Mouse (Mus musculus): ENCODE data around the gene Rasgrp2. TPM values are rescaled to one million over a fixed set of nuclear protein-coding genes. Genes with fewer than 3 reads are reported as not detected.
A peak's percentile ranks its signal among the peaks of the same experiment; 100 is the strongest.

The Rasgrp2 gene
- polyA plus RNA-seq (2015; fragmentation: Nextera tagmentation; extraction: Ambion mirVana) = 15.2 and 17.7 TPM in 2 replicates

- 0 out of 2 replicates have a peak, but pooled peaks have one; percentile 38 for ATAC-seq (ENCODE audit: low FRiP score, low read depth)
- WGBS = under 1% methylated on average over 82 of the region's 87 CpGs
- peaks cover 77% of the 10 kb centered on the region for H3K27me3 ChIP-seq
These were observed at the start of gene Rasgrp2 for GRCm38 (mm10) chr19:6399285-6400095. Gene Rasgrp2, plus strand, starts transcription at chr19:6399340.

GRCm38 (mm10) chr19:6351431-6352106, 47.6 kb upstream of the Rasgrp2 start:
- Histone ChIP-seq H3K4me3 (no peak overlapping the region), H3K4me1 (peaks cover 22% of the 10 kb centered on the region), H3K36me3 (peaks cover 44% of the 10 kb centered on the region), H3K9ac (peak overlapping the region; percentile 45), H3K9me3 (no peaks in the 10 kb centered on the region), H3K27me3 (no peaks in the 10 kb centered on the region), H3K4me2 (replicated peaks) (no peak overlapping the region), H3K27ac (no peak overlapping the region)
- WGBS = 61% methylated on average over 14 of the region's 14 CpGs
- ATAC-seq (ENCODE audit: low FRiP score, low read depth) = no peak

More at GRCm38 (mm10) chr19:6399285-6400095, at the start of gene Rasgrp2:
- H3K4me3 ChIP-seq = peak within 1 kb of the TSS; percentile 64
- peaks cover 38% of the 10 kb centered on the region for H3K4me1 ChIP-seq
- peak within 1 kb of the TSS; percentile 70 for H3K9ac ChIP-seq
- H3K9me3 ChIP-seq = no peaks in the 10 kb centered on the region
- no peaks in the 10 kb centered on the region for H3K36me3 ChIP-seq
- no peak within 1 kb of the TSS for H3K27ac ChIP-seq
- H3K4me2 ChIP-seq (replicated peaks) = peak within 1 kb of the TSS; percentile 94

GRCm38 (mm10) chr19:6352107-6352505, 47.0 kb upstream of the Rasgrp2 start:
- WGBS = 74% methylated on average over 2 of the region's 2 CpGs

DNA sequence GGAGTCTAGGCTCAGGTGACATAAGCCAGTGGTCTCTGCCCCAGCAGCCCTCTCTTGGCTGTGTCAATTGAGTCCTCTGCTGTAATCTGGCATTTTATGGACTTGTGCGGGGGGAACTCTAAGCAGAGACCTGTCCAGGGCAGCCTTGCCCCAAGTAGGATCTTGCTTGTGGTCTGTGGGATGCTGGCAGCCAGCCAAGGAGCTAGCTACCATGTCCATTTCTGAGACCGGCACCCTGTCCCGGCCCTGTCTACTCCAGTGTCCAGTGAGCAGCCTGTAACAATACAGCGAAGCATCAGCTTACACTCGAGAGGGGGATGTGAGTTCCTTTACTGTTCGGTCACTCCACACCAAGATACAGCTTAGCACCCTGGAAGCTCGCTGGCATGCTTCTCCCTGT, 45.1 kb upstream of the Rasgrp2 start:
- ATAC-seq (ENCODE audit: low FRiP score, low read depth) = no peak
- Histone ChIP-seq H3K4me2 (replicated peaks) (no peak overlapping the region), H3K4me3 (no peak overlapping the region), H3K9ac (no peak overlapping the region), H3K27ac (no peak overlapping the region), H3K36me3 (peaks cover 38% of the 10 kb centered on the region), H3K27me3 (no peaks in the 10 kb centered on the region), H3K4me1 (peaks cover 16% of the 10 kb centered on the region), H3K9me3 (no peaks in the 10 kb centered on the region)
- WGBS = 86% methylated on average over 7 of the region's 7 CpGs

More at GRCm38 (mm10) chr19:6352107-6352505, 47.0 kb upstream of the Rasgrp2 start:
- no peak overlapping the region for H3K27ac ChIP-seq
- H3K27me3 ChIP-seq = no peaks in the 10 kb centered on the region
- H3K4me3 ChIP-seq = no peak overlapping the region
- H3K36me3 ChIP-seq = peaks cover 39% of the 10 kb centered on the region
- peaks cover 22% of the 10 kb centered on the region for H3K4me1 ChIP-seq
- H3K9me3 ChIP-seq = no peaks in the 10 kb centered on the region
- no peak for ATAC-seq (ENCODE audit: low FRiP score, low read depth)
- H3K9ac ChIP-seq = 0 out of 2 replicates have a peak overlapping the region, but pooled peaks have one; percentile 25
- H3K4me2 ChIP-seq (replicated peaks) = no peak overlapping the region

DNA sequence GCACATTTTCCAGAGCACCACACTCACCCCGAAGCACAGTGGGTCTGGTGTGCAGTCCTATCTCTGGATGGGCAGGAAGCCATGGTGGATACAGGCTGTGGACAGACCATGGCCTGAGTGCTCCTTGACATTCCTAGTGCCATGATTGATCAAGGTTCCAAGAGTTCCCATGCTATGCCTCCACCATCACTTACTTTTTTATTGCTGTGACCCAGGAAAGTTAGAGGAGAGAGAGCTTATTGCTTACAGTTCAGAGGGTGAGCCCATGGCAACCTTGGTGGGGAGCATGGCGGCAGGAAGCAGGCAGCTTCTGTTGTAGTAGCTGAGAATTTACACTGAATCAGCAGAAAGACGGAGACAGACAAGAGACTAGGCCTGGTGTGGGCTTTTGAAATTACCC, 37.8 kb upstream of the Rasgrp2 start:
- ATAC-seq (ENCODE audit: low FRiP score, low read depth) = no peak
- Histone ChIP-seq H3K27ac (no peak overlapping the region), H3K4me1 (peaks cover 22% of the 10 kb centered on the region), H3K4me2 (replicated peaks) (no peak overlapping the region), H3K9ac (no peak overlapping the region), H3K27me3 (no peaks in the 10 kb centered on the region), H3K36me3 (peaks cover 23% of the 10 kb centered on the region), H3K4me3 (no peak overlapping the region), H3K9me3 (no peaks in the 10 kb centered on the region)
- 93% methylated on average over 3 of the region's 3 CpGs for WGBS

DNA sequence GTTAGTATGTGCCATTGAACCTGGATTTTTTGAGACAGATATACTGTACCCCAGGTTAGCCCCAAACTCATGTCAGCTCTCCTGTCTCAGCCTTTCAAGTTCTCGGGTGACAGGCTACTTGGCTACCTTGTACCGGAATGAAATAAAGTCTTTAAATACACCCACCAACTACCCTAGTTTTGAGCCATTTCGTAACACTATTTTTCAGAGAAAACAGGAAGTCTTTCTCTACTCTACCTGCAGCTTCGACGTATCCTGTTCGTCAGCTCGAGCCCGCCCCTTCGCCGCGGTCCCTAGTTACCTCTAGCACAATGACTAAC, 36.1 kb upstream of the Rasgrp2 start:
- peak overlapping the region; percentile 56; the same call in 1 of the 2 replicates for H3K9ac ChIP-seq
- under 1% methylated on average over 11 of the region's 11 CpGs for WGBS
- no peak for ATAC-seq (ENCODE audit: low FRiP score, low read depth)
- peak overlapping the region; percentile 99 for H3K4me3 ChIP-seq
- peak overlapping the region; percentile 52; the same call in 1 of the 2 replicates for H3K27ac ChIP-seq
- peaks cover 41% of the 10 kb centered on the region for H3K36me3 ChIP-seq
- H3K27me3 ChIP-seq = no peaks in the 10 kb centered on the region
- no peaks in the 10 kb centered on the region for H3K9me3 ChIP-seq
- peaks cover 38% of the 10 kb centered on the region for H3K4me1 ChIP-seq
- peak overlapping the region; percentile 67 for H3K4me2 ChIP-seq (replicated peaks)

- peak within 1 kb of the TSS; percentile 98 for H3K27ac ChIP-seq
- H3K4me3 ChIP-seq = peak within 1 kb of the TSS; percentile 99
- peak within 1 kb of the TSS; percentile 97 for H3K4me2 ChIP-seq (replicated peaks)
- WGBS = 1% methylated on average over 70 of the region's 85 CpGs
- H3K4me1 ChIP-seq = peaks cover 39% of the 10 kb centered on the region
- H3K9ac ChIP-seq = peak within 1 kb of the TSS; percentile 99
- H3K27me3 ChIP-seq = no peaks in the 10 kb centered on the region
- H3K36me3 ChIP-seq = peaks cover 45% of the 10 kb centered on the region
- ATAC-seq (ENCODE audit: low FRiP score, low read depth) = peak; percentile 98
- H3K9me3 ChIP-seq = no peaks in the 10 kb centered on the region
These were observed 35.5 kb upstream of the Rasgrp2 start, which contains the start of gene Sf1 for GRCm38 (mm10) chr19:6363411-6364240. Gene Sf1, plus strand, starts transcription at chr19:6363690.

DNA sequence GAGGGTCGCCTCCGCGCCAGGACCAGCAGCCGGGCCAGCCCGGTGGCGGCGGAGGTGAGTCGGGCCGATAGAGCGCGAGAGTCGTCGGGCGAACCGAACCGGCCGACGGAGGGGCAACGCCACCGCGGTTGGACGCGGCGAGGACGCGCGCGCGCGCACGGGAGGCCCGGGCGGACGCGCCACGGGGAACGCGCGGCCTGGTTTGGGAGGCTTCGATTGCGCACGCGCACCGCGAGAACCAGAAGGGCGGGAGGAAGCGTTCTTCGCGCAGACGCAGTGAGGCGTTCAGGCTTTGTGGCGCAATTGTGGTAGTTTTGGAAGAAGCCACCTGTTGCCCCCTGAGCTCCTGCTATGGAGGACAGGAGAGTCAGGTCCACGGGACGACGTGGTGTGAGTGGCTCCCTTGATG, 34.8 kb upstream of the Rasgrp2 start:
- Histone ChIP-seq H3K9me3 (no peaks in the 10 kb centered on the region), H3K9ac (peak overlapping the region; percentile 99), H3K4me2 (replicated peaks) (peak overlapping the region; percentile 97), H3K4me3 (peak overlapping the region; percentile 99), H3K4me1 (peaks cover 39% of the 10 kb centered on the region), H3K36me3 (peaks cover 47% of the 10 kb centered on the region), H3K27me3 (no peaks in the 10 kb centered on the region), H3K27ac (peak overlapping the region; percentile 98)
- under 1% methylated on average over 55 of the region's 55 CpGs for WGBS
- no peak for ATAC-seq (ENCODE audit: low FRiP score, low read depth)

DNA sequence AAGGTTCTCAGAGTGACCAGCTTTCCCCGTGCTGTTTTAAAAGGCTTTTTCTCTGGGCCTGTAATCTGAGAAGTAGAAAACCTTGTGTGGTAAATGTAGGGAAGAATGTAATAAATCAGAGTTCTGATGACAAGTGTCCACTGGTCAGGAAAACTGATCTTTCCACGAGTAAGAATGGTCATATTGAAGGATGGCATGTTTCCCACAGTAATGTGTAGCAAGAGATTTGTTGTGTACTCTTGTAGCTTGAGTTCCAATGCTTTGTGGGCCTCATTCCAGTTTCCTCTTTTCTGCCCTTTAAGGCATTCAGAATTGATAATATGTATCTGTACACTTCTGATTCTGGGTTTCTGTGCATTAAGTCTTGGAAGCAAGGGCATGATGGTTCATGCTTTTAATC, 34.3 kb upstream of the Rasgrp2 start:
- no peaks in the 10 kb centered on the region for H3K27me3 ChIP-seq
- peak overlapping the region; percentile 99 for H3K9ac ChIP-seq
- no peaks in the 10 kb centered on the region for H3K9me3 ChIP-seq
- H3K4me2 ChIP-seq (replicated peaks) = peak overlapping the region; percentile 97
- no peak for ATAC-seq (ENCODE audit: low FRiP score, low read depth)
- H3K4me3 ChIP-seq = peak overlapping the region; percentile 99
- peaks cover 39% of the 10 kb centered on the region for H3K4me1 ChIP-seq
- 0% methylated on average over 2 of the region's 2 CpGs for WGBS
- H3K27ac ChIP-seq = 0 out of 2 replicates have a peak overlapping the region, but pooled peaks have one; percentile 98
- peaks cover 52% of the 10 kb centered on the region for H3K36me3 ChIP-seq

GRCm38 (mm10) chr19:6370175-6370574, 29.0 kb upstream of the Rasgrp2 start:
- ATAC-seq (ENCODE audit: low FRiP score, low read depth) = no peak
- no peak overlapping the region for H3K9ac ChIP-seq
- H3K36me3 ChIP-seq = peaks cover 94% of the 10 kb centered on the region
- H3K4me3 ChIP-seq = no peak overlapping the region
- H3K27ac ChIP-seq = no peak overlapping the region
- no peaks in the 10 kb centered on the region for H3K9me3 ChIP-seq
- WGBS = 91% methylated on average over 2 of the region's 2 CpGs
- H3K27me3 ChIP-seq = no peaks in the 10 kb centered on the region
- H3K4me1 ChIP-seq = peaks cover 28% of the 10 kb centered on the region
- no peak overlapping the region for H3K4me2 ChIP-seq (replicated peaks)

DNA sequence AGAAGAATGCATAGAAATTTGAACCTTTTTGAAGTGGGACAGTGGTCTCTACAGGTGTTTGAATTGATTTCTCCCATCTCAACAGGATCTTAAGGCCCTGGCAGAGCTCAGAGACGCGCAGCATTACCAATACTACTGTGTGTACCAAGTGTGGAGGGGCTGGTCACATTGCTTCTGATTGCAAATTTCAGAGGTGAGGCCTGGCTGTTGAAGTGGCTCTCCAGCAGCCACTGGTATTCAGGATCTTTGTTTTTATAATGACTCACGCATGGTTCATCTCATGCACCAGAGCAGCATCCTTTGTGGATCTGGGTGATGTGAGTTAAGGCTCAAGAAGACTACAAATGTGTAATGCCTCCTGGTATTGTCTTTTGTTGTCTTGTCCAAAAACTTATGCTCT, 26.7 kb upstream of the Rasgrp2 start:
- Histone ChIP-seq H3K4me3 (no peak overlapping the region), H3K27ac (no peak overlapping the region), H3K4me2 (replicated peaks) (no peak overlapping the region), H3K4me1 (peaks cover 6% of the 10 kb centered on the region), H3K27me3 (no peaks in the 10 kb centered on the region), H3K36me3 (peaks cover 96% of the 10 kb centered on the region), H3K9ac (no peak overlapping the region), H3K9me3 (no peaks in the 10 kb centered on the region)
- ATAC-seq (ENCODE audit: low FRiP score, low read depth) = no peak
- WGBS = 94% methylated on average over 3 of the region's 3 CpGs
